Mouse (Mus musculus) left cerebral cortex, adult 11 months (tissue): ENCODE results near the gene Kcnh4.

Source experiments
- DNase-seq: peaks from one replicate; pipeline ENCODE4 v3.0.0; 2022; ENCODE audit warnings: low spot score

The Kcnh4 gene

DNA sequence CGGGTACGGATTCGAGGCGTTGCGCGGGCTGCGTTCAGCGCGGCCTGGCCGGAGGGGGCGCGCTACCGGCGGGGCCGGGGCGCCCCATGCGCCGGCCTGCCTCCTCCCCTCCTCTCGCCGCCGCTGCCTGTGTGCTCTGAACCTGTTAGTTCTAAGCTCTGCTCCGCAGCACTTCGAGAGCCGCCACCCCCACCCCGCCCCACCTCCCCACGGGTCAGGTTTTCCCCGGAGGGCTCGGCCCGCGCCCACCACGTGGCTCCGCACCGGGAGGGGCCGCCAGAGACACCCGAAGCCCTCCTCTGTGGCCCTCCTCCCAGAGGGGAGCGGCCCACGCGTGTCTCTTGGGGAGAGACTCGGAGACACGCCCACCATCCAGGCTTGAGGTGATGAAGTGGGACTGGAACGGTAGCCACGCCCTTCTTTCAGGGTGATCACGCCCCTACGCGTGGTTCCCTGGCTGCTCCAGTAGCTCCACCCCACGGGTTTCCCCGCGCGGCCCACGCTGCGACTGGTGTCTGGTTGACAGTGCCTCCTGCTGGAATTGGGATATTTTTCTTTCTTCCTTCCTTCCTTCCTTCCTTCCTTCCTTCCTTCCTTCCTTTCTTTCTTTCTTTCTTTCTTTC lies at the start of gene Kcnh4:
TSS of gene Kcnh4 (minus strand) at position 332 of the 623 bp plus-strand sequence.
- DNase-seq = peak; percentile 93

DNA sequence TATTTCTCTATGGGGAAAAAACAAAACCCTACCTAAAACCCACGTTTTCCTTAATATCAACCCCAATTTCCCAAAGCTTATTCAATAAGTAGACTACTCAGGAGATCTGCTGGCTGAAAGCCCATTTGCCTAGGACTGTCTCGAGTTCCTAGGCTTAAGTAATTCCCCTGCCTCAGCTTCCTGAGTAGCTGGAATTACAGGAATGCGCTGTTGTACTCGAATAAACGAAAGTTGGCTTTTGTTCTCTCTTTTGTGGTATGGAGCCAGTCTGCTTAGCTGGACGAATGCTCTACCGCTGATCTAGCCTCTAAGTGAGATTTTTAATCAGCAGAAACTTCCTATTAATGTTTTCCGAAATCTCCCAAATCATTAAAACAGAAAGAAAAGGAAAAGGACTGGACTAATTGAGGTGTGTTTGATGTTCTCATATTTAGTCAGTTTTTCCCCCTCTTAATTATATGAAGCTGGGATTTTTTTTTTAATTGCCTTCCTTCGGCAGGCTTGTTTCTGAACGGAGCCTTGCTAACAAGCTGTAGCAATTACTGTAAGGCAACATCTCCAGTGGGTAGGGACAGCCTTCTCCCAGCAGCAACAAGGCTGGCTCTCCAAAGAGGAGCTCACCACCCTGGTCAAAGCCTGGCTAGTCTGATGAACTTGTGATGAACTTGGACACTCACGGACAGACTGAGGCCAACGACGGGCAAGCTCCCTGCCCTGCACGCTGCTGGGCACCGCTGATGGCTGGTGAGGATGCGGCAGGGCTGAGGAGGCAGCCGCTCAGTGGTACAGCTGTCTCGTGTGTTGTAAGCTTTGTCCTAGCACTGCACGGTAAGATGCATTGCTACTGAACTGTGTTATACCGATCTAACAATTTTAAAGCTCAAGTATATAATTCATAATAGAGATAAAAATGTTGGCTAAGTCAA lies 46.9 kb upstream of the Kcnh4 start:
- DNase-seq = no peak

DNA sequence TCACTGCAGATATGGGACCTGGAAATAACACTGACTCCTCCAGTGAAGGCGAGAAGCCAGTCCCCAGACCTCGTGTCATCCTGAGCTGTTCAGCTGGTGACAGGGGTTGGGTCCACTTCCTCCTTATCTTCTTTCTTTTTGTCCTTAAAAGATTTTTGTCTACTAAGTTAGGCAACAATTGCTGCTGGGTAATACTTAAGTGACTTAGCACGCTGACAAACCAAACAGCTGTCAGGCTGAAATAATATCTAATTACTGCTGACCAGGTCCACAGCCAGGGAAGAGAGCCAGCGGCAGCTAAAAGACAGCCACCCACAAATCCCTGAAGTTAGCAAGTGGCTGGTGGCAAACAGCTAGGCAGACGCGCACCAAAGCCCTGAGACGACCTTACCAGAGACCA lies 45.8 kb upstream of the Kcnh4 start:
- no peak for DNase-seq

DNA sequence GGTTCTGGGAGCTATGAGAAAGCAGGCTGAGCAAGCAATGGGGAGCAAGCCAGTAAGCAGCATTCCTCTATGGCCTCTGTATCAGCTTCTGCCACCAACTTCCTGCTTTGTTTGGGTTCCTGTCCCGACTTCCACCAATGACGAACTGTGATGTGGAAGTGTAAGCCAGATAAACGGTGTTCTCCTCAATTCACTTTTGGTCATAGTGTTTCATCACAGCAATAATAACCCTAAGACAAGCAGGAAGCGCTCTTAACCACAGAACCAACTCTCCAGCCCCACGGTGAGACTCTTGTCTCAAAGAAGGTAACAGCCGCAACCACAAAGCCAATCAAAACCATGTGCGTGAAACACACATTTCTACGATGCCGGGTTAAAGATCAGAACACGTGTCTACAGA lies 44.7 kb upstream of the Kcnh4 start:
- DNase-seq = no peak

DNA sequence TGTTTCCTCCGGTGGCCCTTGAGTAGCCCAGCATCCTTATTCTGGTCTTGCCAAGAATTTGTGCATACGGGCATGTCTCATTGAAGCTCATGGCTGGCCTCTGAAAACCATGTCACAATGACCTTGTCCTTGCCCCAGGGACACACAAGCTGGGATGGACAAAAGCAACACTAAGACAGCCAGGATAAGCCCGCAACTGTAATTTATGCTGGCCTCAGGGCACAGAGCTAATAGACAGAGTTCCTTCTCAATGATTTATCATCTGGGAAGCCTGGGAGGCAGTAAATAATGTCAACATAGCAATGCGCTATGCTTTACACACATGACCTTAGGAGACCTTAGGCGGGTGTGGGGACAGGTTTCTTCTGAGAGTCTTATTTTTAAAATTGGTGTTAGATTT lies 39.7 kb upstream of the Kcnh4 start:
- DNase-seq = no peak

DNA sequence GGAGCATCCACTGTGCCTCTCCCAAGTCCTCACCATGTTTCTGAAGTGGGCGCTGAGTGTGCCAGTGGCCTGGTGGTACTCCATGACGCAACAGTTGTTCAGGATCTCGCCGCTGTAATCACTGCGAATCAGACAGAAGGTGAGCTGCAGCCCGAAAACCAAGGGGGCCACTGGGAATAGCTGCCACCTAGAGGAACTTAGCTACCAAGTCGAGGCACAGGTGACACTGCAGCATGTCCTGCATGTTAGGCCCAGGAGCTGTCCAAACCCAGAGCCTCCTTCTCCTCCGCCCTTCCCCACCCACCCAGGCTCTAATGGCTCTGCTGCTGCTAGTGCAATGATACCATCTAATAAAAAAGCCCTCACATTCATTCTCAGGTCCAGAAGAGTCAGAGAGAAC lies 36.8 kb upstream of the Kcnh4 start:
- no peak for DNase-seq

DNA sequence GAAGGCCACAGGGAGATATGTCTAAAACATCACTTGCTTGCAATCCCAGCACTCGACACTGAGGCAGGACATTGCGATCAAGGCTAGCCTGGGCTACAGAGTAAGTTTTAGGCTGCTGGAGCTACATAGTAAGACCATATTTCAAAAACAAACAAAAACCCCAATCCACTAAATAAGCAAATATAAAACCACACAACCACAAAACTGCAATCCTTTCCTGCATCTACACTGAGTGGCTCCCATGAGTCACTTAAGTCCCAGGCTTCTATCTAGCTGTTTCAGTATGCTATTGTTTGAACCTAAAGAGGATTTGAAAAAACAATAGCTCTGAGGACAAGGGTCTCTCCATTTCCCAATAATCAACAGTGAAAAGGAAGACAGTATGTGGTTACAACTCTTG lies 35.6 kb upstream of the Kcnh4 start:
- no peak for DNase-seq

DNA sequence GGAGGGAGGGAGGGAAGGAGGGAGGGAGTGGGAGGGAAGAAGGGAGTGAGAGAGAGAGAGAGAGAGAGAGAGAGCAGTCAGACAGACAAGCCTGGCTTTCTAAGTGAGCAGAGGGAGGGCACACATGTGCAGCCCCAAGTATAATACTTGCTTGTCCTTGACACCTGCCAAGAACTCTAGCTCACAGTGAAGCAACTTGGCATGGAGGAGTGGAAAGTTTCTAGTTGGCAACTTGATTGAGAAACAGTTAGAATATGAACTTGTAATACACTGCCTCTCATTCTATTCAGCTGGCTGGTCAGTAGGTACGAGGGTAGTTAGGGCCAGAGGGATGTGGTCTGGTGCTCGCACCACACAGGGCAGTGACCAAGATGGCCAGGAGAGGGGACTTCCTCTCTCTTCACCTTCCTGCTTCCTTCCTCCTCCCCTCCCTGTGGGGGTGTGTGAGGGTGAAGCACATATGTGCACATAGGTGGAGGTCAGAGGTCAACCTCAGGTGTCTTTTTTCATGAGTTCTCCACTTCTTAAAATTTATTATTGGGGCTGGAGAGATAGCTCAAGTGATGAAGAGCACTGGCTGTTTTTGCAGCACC lies 31.8 kb upstream of the Kcnh4 start:
- no peak for DNase-seq

DNA sequence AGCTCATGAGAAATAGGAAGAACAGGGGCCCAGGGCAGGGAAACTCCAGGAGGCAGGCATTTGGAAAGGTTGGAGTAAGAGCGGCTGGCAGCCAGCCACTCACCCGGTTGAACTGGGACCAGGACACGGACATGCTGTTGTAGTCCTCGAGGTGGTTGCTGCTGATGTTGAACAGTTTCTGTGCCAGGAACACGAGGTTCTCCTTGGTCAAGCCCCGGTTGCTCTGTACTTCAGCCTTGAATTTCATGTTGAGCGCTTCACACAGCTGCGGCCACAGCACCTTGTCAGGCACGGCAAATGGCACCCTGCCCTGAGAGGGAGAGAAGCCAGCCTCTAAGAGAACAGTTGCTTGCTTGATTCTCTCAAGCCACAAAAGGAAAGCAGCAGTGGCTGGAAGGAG lies 30.9 kb upstream of the Kcnh4 start:
- DNase-seq = peak; percentile 22

DNA sequence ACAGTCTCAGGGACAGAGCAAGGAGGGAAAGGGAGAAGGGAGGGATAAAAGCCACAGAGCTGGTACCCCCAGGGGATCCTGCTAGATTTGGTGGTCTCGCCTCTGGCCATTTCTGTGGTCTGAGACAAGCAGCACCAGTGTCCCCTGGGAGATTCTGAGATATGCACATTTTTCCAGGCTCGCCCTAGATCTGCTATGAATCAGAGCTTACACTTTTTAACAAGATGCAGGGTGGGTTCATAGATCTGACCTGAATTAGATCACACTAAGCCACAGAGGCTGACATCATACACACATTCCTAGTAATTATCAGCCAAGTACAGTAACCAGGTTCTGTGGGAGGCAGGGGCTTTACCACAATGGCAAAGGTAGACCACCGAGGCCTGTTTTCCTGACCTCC lies 30.0 kb upstream of the Kcnh4 start:
- no peak for DNase-seq

DNA sequence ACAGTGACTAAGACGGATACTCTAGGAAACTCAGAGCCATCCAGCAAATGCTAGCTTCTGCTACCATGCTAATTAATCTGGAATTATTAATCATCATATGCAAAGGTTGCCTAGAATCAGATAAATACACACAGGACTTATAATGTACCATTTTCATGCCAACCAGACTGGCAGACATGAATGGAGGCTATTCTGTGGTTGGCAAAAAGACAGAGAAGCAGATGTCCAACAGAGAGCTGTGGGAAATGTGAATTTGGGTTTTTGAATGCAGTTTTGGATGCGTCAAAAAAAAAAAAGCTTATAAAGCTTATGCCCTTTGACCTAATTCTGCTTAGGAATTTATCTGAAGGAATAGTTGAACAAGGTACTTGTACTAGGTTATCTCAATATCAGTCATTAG lies 26.0 kb upstream of the Kcnh4 start:
- DNase-seq = no peak

DNA sequence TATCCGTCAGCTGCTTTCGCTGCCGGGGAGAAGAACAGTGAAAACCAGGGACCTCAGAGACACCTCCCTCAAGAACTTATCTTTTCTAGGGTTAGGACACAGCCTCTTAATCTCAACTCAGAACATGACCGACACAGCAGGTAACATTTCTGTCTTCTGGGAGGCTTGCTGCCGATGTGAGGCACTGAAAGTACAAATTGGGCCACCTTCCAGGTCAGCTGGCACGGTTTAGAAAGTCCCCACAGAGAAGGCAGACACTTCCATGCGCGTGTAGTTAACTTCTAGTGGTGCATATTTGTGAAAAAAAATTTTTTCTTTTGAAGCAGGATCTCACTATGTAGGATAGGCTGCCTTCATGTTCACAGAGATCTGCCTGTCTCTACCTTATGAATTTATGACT lies 24.5 kb upstream of the Kcnh4 start:
- no peak for DNase-seq

DNA sequence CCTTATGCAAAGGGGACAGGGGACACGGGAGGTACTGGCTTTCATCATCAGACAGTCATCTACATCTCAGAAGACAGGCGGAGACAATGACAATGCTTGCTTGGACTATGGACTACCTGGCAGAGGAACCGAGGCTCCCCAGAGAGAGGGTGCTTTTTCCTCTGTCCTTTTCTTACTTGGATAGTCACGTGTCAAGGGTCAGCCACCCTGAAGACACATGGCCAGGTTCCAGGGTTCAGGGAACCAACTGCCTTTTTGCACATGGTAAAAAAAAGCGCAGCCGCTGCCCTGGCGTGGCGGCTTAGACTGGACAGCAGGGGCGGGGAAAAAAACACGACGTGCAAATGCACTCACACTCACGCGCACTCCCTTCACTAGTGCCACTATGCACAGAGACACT lies 22.8 kb upstream of the Kcnh4 start:
- DNase-seq = no peak

DNA sequence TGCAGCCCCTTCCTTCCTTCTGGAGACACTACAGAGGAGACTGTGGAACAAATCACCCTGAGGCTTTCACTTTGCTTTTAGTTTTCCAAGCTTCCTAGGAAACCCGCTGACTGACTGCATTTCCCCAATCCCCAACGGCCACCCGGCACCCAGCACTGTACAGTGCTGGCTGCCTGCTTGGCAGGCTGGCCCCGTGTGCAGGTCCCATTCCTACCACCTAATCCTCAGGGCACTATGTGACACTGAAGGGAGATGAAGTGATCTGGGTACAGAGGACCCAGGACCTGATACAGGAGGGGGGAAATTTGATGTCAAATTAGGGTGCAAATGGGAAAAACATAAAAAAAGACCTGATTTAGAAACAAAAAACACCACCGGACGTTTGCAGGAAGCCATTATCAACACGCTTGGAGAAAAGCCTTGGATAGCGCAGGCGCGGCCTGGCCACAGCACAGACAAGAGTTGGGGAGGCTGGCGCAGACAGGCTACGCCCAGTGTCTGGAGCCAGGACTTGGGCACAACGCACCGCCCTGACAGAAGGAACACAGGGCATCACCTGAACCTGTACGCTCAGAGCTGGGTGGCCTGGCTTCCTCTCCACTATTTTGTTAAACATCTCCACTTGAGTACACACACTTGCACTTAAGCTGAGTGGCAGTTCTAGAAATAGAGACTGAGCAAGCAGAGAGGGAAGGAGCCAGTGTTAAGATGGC lies 22.2 kb upstream of the Kcnh4 start:
- no peak for DNase-seq

DNA sequence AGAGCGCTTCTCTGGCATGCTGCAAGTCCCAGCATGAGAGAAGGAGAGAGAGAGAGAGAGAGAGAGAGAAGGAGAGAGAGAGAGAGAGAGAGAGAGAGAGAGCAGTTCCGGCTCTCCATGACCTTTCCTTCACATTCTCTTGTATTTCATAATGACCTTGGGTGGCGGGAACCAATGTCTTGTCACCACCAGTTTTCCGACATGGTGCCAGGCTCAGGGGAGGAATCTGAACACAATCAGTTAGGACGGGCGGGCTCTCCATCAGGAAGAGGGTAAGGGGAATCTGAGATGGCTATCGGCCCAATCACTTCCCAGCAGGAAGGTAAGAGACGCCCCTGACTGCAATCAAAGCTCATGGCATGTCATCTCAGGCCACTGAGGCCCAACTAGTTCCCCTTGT lies 20.5 kb upstream of the Kcnh4 start:
- no peak for DNase-seq

DNA sequence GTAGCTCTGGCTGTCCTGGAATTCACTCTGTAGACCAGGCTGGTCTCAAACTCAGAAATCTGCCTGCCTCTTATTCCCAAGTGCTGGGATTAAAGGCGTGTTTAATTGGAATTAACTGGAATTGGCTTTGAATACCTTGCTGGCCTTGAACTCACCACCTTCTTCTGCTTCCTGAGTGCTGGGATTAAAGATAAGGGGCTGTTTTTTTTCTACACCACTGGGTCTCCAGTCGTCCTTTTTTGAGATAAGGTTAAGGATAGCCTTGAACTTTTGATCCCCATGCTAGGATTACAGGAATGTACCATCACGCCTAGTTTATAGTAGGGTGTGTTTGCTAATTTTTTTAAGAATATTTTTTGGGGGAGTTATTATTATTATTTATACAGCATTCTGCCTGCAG lies 18.3 kb upstream of the Kcnh4 start:
- no peak for DNase-seq

DNA sequence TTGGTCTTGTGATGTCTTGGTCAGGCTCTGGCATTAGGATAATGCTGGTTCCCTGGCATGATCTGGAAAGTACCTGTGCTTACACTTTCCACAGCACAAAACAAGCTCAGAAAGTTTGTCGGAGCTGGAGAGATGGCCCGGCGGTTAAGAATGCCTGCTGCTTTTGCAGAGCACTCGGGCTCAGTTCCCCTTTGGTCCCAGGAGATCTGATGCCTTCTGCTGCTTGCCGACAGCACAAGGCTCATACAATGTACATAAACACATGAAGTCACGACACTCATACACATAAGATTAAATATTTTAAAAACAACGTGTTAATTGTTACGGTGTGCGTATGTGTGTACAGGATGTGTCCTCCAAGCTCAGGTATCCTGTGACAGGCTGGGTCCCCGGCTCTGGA lies 16.2 kb upstream of the Kcnh4 start:
- no peak for DNase-seq

DNA sequence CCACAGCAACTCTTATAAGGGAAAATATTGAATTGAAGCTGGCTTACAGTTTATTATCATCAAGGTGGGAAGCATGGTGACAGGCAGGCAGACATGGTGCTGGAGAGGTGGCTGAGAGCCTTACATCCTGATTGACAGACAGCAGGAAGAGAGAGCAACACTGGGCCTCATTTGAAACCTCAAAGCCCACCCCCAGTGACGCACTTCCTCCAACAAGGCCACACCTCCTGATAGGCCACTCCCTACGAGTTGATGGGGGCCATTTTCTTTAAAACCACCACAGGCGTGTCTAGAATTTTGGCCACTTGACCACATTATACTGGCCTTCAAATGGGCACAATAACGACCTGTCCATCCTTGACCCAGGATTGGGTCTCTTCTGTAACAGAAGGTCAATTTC lies 14.5 kb upstream of the Kcnh4 start:
- no peak for DNase-seq

DNA sequence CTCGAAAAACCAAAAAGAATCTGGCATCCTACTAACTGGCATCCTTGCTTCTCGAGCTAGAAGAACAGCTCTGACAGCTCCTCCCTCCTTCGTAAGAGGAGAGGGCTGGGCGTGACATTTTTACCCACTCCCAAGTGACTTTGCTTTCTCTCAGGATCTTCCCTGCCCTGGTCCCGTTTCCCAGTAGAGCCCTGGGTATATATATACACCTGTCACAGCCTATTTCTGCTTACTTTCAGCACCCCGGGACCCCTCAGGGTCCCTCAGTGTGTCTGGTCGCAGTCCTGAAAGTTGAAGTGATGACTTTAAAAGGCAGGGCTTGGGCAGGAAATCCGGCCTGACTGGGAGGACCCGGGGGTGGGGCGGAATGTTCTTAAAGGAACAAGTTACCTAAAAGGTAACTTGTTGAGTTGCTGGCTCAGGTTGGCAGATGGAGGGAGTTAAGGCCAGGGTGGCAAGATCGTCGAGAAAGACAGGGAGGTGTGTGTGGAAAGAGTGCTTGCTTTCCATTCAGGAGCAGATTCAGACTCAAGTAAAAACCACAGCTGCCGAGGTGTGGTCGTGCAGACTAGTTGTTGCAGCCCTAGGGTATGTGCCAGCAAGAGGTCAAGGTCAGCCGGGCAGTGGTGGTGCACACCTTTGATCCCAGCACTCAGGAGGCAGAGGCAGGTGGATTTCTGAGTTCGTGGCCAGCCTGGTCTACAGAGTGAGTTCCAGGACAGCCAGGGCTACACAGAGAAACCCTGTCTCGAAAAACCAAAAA lies 11.1 kb upstream of the Kcnh4 start, which contains the start of gene Ghdc:
TSS of gene Ghdc (minus strand) at position 312 of the 763 bp plus-strand sequence.
- DNase-seq = peak; percentile 66

DNA sequence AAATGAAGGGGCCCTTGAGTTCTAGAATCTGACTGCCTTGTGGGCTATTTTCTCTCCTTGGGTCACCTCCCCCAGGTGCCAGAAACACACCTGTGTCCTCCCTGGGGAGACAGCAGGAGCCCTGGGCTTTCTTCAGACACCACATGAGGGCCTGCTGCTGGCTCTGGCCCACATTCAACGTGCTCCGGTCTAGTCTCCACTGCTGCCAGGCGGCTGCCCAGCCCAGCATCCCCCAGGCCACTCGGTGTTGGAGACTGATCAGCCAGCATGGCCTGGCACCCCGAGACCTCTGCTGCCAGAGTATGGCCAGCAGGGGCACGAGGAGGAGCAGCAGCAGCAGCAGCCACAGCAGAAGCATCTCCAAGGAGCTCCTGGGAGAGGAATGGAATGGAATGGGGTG lies 10.2 kb upstream of the Kcnh4 start:
- no peak for DNase-seq

DNA sequence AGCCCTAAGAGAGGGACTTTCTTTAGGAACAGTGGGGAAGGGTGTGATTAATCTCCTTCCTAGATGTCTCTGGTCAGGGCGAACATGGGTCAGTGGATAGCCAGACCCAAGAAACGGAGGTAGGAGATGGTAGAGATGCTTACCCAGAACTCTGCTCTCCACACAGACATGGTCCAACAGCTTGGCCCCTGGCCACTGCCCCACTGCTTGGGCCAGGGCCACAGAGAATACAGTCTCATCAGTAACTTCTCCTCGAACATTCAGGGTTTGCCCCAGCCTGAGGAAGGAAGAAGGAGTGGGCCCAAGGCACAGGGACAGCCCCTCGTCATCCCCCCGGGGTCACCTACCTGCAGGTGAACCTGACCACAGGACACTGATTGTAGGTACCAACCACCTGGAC lies 8.1 kb upstream of the Kcnh4 start:
- DNase-seq = no peak

DNA sequence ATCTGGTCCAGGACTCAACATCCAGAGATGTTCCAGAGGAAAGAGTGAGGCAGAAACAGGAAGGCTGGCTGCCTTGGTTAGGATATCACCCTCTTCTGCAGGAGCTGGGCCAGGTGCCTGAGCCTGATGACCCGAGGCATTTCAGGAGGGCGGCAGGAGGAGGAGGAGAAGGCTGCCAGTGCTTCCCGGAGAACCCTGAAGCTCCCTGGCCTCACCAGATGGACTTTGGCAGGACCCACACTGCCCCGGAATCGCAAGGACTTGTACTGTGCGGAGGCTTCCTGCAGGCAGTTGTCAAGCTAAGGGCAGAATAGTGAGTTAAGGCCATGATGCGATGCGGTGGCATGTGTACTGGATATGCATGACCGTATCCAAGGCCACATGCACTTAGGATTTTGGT lies 7.0 kb upstream of the Kcnh4 start:
- no peak for DNase-seq
